Mouse (Mus musculus): ENCODE results near the gene Nf1. TPM values are rescaled to one million over a fixed set of nuclear protein-coding genes. Genes with fewer than 3 reads are reported as not detected.
A peak's percentile ranks its signal among the peaks of the same experiment; 100 is the strongest.

Nf1 gene
- polyA plus RNA-seq, 1 experiment from 2014 or later, result 9.6 TPM

DNA sequence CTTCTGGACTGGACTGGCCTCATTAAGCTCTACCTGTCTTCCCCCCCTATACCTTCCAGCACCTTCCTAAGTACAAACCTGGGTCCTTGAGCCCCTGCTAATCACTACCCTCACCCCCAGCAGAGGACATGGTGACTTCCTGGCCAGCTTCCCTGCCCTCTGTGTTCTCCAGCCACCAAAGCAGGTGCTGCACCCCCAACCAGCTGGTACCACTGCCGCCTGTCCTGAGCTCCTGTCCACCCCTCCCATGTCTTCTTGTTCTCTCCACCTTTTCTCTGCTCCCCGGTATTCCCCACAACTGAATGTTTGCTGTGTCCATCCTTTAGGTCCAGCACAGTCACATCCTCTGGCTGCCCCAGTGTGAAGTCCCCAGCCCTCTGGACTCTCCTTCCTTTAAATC is 271.0 kb downstream of the Nf1 start:
- peaks cover 10% of the 10 kb centered on the region; the same call in 1 of the 2 replicates for H3K27me3 ChIP-seq (ENCODE audit: control insufficient read depth, insufficient read depth, low read length)
- H3K4me3 ChIP-seq (ENCODE audit: low read depth, low read length), result no peak overlapping the region
- H3K9ac ChIP-seq (ENCODE audit: low read depth, low read length), result peak overlapping the region; percentile 24; the same call in 1 of the 2 replicates
- no peak overlapping the region for H3K27ac ChIP-seq (ENCODE audit: low read depth, low read length)
- no peak for ATAC-seq (replicated peaks; ENCODE audit: insufficient number of reproducible peaks, low FRiP score, low TSS enrichment)
- peaks cover 12% of the 10 kb centered on the region for H3K4me1 ChIP-seq (ENCODE audit: control insufficient read depth, insufficient read depth, low read length)
- 53% methylated on average over 2 of the region's 2 CpGs for WGBS (ENCODE audit: insufficient replicate concordance)
- H3K36me3 ChIP-seq (ENCODE audit: control insufficient read depth, insufficient read depth, low read length), result no peaks in the 10 kb centered on the region
- H3K9me3 ChIP-seq (replicated peaks; ENCODE audit: control insufficient read depth, low read length), result no peaks in the 10 kb centered on the region
- H3K4me2 ChIP-seq, result peak overlapping the region; percentile 41

DNA sequence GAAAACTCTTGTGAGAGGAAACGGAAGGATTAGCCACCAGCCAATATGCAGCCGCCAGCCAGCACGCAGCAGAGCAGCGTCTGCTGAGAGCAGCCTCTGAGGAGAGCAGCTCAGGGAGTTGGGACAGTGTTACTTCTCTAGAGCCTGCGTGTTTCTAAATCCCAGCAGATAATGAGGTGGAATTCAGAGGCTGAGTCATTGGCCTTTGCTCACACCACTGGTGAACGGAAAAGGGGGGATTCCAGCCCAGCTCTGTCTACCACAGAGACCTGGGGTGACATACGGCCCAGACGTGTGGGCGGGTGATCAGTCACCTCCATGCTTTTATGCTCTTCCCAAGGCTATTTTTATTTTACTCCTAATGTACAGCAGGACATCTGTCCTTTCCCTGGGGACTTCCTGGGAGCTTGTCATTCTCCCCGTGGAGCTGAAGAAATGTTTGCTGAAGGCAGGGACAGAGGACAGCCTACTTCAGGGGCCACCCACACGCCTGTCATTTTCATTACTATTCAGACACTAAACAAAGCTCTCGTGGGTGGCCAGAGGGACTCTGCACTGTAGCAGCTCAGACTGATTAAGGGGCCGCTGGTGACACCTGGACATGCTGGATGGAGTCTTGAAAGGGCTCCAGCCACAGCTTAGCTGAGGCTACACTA is 271.6 kb downstream of the Nf1 start:
- Histone ChIP-seq H3K4me2 (peak overlapping the region; percentile 41), H3K9ac (ENCODE audit: low read depth, low read length) (peak overlapping the region; percentile 24; the same call in 1 of the 2 replicates), H3K9me3 (replicated peaks; ENCODE audit: control insufficient read depth, low read length) (no peaks in the 10 kb centered on the region), H3K4me1 (ENCODE audit: control insufficient read depth, insufficient read depth, low read length) (peaks cover 12% of the 10 kb centered on the region), H3K27me3 (ENCODE audit: control insufficient read depth, insufficient read depth, low read length) (peaks cover 10% of the 10 kb centered on the region; the same call in 1 of the 2 replicates), H3K27ac (ENCODE audit: low read depth, low read length) (no peak overlapping the region), H3K36me3 (ENCODE audit: control insufficient read depth, insufficient read depth, low read length) (no peaks in the 10 kb centered on the region), H3K4me3 (ENCODE audit: low read depth, low read length) (no peak overlapping the region)
- ATAC-seq (replicated peaks; ENCODE audit: insufficient number of reproducible peaks, low FRiP score, low TSS enrichment), result no peak
- 13% methylated on average over 13 of the region's 13 CpGs for WGBS (ENCODE audit: insufficient replicate concordance)

DNA sequence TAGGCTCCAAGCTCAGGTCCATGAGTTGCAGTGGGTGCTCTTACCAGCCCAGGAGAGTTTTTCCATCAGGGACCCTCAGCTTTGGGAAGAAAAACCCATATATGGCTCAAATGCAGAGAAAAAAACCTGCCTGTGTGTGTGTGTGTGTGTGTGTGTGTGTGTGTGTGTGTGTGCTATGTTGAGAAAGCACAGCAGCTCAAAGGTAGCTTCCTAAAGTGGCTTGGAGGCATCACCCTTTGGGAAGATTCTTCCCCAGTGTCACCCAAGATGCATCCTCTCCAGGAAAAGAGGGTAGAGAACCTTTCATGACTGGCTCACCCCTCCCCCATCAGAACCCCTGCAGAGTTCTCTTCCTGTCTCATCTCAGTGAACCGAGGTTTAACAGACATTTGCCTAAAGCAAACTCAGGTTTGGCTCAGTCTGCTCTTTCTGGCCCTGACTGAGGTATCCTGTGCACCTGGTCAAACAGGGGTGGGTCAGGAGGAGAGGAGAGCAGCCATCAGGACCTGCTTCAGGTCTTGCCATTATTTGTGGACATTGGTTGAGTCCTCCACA is 272.6 kb downstream of the Nf1 start:
- peaks cover 12% of the 10 kb centered on the region for H3K4me1 ChIP-seq (ENCODE audit: control insufficient read depth, insufficient read depth, low read length)
- WGBS (ENCODE audit: insufficient replicate concordance), result 0% methylated on average over 1 of the region's 1 CpGs
- no peak overlapping the region for H3K27ac ChIP-seq (ENCODE audit: low read depth, low read length)
- no peak overlapping the region for H3K9ac ChIP-seq (ENCODE audit: low read depth, low read length)
- H3K4me3 ChIP-seq (ENCODE audit: low read depth, low read length), result no peak overlapping the region
- no peak for ATAC-seq (replicated peaks; ENCODE audit: insufficient number of reproducible peaks, low FRiP score, low TSS enrichment)
- H3K36me3 ChIP-seq (ENCODE audit: control insufficient read depth, insufficient read depth, low read length), result no peaks in the 10 kb centered on the region
- H3K9me3 ChIP-seq (replicated peaks; ENCODE audit: control insufficient read depth, low read length), result no peaks in the 10 kb centered on the region
- H3K27me3 ChIP-seq (ENCODE audit: control insufficient read depth, insufficient read depth, low read length), result peaks cover 10% of the 10 kb centered on the region; the same call in 1 of the 2 replicates
- H3K4me2 ChIP-seq, result no peak overlapping the region

DNA sequence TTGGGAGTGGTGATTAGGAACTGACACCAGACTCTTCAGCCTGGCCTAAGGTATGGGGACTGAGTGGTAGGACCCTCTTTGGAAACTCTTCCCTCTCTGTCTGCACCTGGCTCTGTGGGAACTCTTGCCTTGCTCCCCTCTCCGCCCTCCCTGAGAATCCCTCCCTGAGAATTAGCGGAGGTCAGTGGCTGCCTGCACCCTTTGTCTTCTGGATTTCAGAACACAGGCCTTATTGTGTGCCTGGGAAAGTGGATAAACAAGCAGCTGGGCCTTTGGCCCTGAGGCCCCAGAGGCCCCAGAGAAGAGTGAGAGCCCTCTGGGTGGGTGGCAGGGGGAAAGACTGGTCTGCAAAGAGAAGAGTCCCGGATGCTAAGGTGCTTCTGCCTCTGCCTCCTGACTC is 273.6 kb downstream of the Nf1 start:
- H3K9me3 ChIP-seq (replicated peaks; ENCODE audit: control insufficient read depth, low read length), result no peaks in the 10 kb centered on the region
- H3K4me1 ChIP-seq (ENCODE audit: control insufficient read depth, insufficient read depth, low read length), result peaks cover 12% of the 10 kb centered on the region
- no peak overlapping the region for H3K4me2 ChIP-seq
- peaks cover 10% of the 10 kb centered on the region; the same call in 1 of the 2 replicates for H3K27me3 ChIP-seq (ENCODE audit: control insufficient read depth, insufficient read depth, low read length)
- H3K36me3 ChIP-seq (ENCODE audit: control insufficient read depth, insufficient read depth, low read length), result no peaks in the 10 kb centered on the region
- no peak overlapping the region for H3K27ac ChIP-seq (ENCODE audit: low read depth, low read length)
- no peak for ATAC-seq (replicated peaks; ENCODE audit: insufficient number of reproducible peaks, low FRiP score, low TSS enrichment)
- H3K9ac ChIP-seq (ENCODE audit: low read depth, low read length), result no peak overlapping the region
- WGBS (ENCODE audit: insufficient replicate concordance), result 53% methylated on average over 3 of the region's 3 CpGs
- no peak overlapping the region for H3K4me3 ChIP-seq (ENCODE audit: low read depth, low read length)

GRCm38 (mm10) chr11:79613711-79614110 is 274.2 kb downstream of the Nf1 start:
- ATAC-seq (replicated peaks; ENCODE audit: insufficient number of reproducible peaks, low FRiP score, low TSS enrichment), result no peak
- 0 out of 2 replicates have a peak, but pooled peaks cover 8% of the 10 kb centered on the region for H3K27me3 ChIP-seq (ENCODE audit: control insufficient read depth, insufficient read depth, low read length)

DNA sequence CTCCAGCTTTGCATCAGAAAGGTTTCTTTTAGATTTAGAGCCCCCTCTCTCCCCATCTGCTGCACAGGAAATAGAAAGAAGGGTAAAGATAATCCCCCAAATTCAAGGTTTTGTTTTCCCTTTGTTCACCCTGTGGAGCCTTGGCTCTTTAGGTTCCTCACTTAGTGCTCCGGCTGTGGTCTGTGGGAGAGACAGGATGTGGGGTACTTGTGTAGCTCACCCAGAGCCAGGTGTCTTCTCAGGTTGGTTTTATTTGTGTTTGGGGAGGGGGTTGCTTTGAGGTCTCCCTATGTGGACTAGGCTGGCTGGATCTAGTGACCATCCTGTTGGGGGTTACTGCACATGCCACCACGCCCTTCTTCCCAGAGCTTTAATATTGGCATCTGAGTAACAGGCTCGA is 275.4 kb downstream of the Nf1 start:
- no peak overlapping the region for H3K4me2 ChIP-seq
- H3K4me1 ChIP-seq (ENCODE audit: control insufficient read depth, insufficient read depth, low read length), result peaks cover 12% of the 10 kb centered on the region
- no peaks in the 10 kb centered on the region for H3K9me3 ChIP-seq (replicated peaks; ENCODE audit: control insufficient read depth, low read length)
- no peaks in the 10 kb centered on the region for H3K36me3 ChIP-seq (ENCODE audit: control insufficient read depth, insufficient read depth, low read length)
- no peak for ATAC-seq (replicated peaks; ENCODE audit: insufficient number of reproducible peaks, low FRiP score, low TSS enrichment)
- no peak overlapping the region for H3K9ac ChIP-seq (ENCODE audit: low read depth, low read length)
- H3K27ac ChIP-seq (ENCODE audit: low read depth, low read length), result no peak overlapping the region
- 0 out of 2 replicates have a peak, but pooled peaks cover 8% of the 10 kb centered on the region for H3K27me3 ChIP-seq (ENCODE audit: control insufficient read depth, insufficient read depth, low read length)
- H3K4me3 ChIP-seq (ENCODE audit: low read depth, low read length), result no peak overlapping the region
- WGBS (ENCODE audit: insufficient replicate concordance), result 81% methylated on average over 3 of the region's 3 CpGs

More at GRCm38 (mm10) chr11:79613711-79614110, 274.2 kb downstream of the Nf1 start:
- H3K27ac ChIP-seq (ENCODE audit: low read depth, low read length), result no peak overlapping the region
- no peak overlapping the region for H3K4me2 ChIP-seq
- peaks cover 12% of the 10 kb centered on the region for H3K4me1 ChIP-seq (ENCODE audit: control insufficient read depth, insufficient read depth, low read length)
- no peak overlapping the region for H3K9ac ChIP-seq (ENCODE audit: low read depth, low read length)
- H3K36me3 ChIP-seq (ENCODE audit: control insufficient read depth, insufficient read depth, low read length), result no peaks in the 10 kb centered on the region
- no peak overlapping the region for H3K4me3 ChIP-seq (ENCODE audit: low read depth, low read length)
- H3K9me3 ChIP-seq (replicated peaks; ENCODE audit: control insufficient read depth, low read length), result no peaks in the 10 kb centered on the region
- WGBS (ENCODE audit: insufficient replicate concordance), result 46% methylated on average over 4 of the region's 4 CpGs

GRCm38 (mm10) chr11:79615871-79616270 is 276.4 kb downstream of the Nf1 start:
- H3K27ac ChIP-seq (ENCODE audit: low read depth, low read length), result no peak overlapping the region
- H3K4me2 ChIP-seq, result no peak overlapping the region
- H3K9me3 ChIP-seq (replicated peaks; ENCODE audit: control insufficient read depth, low read length), result no peaks in the 10 kb centered on the region
- H3K4me3 ChIP-seq (ENCODE audit: low read depth, low read length), result no peak overlapping the region
- 0 out of 2 replicates have a peak, but pooled peaks cover 8% of the 10 kb centered on the region for H3K27me3 ChIP-seq (ENCODE audit: control insufficient read depth, insufficient read depth, low read length)
- WGBS (ENCODE audit: insufficient replicate concordance), result 43% methylated on average over 5 of the region's 5 CpGs
- H3K36me3 ChIP-seq (ENCODE audit: control insufficient read depth, insufficient read depth, low read length), result no peaks in the 10 kb centered on the region
- no peak for ATAC-seq (replicated peaks; ENCODE audit: insufficient number of reproducible peaks, low FRiP score, low TSS enrichment)
- no peak overlapping the region for H3K9ac ChIP-seq (ENCODE audit: low read depth, low read length)
- peaks cover 8% of the 10 kb centered on the region for H3K4me1 ChIP-seq (ENCODE audit: control insufficient read depth, insufficient read depth, low read length)

GRCm38 (mm10) chr11:79617991-79618390 is 278.5 kb downstream of the Nf1 start:
- Histone ChIP-seq H3K4me2 (no peak overlapping the region), H3K36me3 (ENCODE audit: control insufficient read depth, insufficient read depth, low read length) (no peaks in the 10 kb centered on the region), H3K4me1 (ENCODE audit: control insufficient read depth, insufficient read depth, low read length) (no peaks in the 10 kb centered on the region), H3K27ac (ENCODE audit: low read depth, low read length) (no peak overlapping the region), H3K27me3 (ENCODE audit: control insufficient read depth, insufficient read depth, low read length) (0 out of 2 replicates have a peak, but pooled peaks cover 2% of the 10 kb centered on the region), H3K9ac (ENCODE audit: low read depth, low read length) (no peak overlapping the region), H3K4me3 (ENCODE audit: low read depth, low read length) (no peak overlapping the region), H3K9me3 (replicated peaks; ENCODE audit: control insufficient read depth, low read length) (no peaks in the 10 kb centered on the region)
- WGBS (ENCODE audit: insufficient replicate concordance), result 87% methylated on average over 8 of the region's 8 CpGs
- no peak for ATAC-seq (replicated peaks; ENCODE audit: insufficient number of reproducible peaks, low FRiP score, low TSS enrichment)

Measured in heart, embryonic 11.5 days (tissue).